Mouse (Mus musculus) colon, adult 2 months (tissue): Measurements from ENCODE around the gene Krt12. TPM values are rescaled to one million over a fixed set of nuclear protein-coding genes. Genes with fewer than 3 reads are reported as not detected.

ENCODE experiments used
- polyA plus RNA-seq: library from polyadenylated mRNA; depleted of rRNA; stranded (reverse); fragments of >200 nt; gene quantifications from 2 replicates; pipeline ENCODE4 v1.2.3, GENCODE M21; 2012; rRNA removed

The Krt12 gene
- 1.7 and 1.8 TPM in 2 replicates for polyA plus RNA-seq

GRCm38 (mm10) chr11:99422159-99422558 is at the start of gene Krt12:
Krt12 (minus strand) TSS chr11:99422259.

GRCm38 (mm10) chr11:99437972-99438371 is 15.9 kb upstream of the Krt12 start, which contains the start of gene Krt20:
Krt20 (minus strand) TSS chr11:99438150.

GRCm38 (mm10) chr11:99389264-99389663 is 32.8 kb downstream of the Krt12 start, which contains the start of gene Krt10:
Krt10 (minus strand) TSS chr11:99389364.

GRCm38 (mm10) chr11:99374803-99375202 is 47.3 kb downstream of the Krt12 start, which contains the start of gene Krt28:
Krt28 (minus strand) TSS chr11:99374903.

Other genes starting within 250 kb of the Krt12 start
- 13.9 and 16.7 TPM in 2 replicates for gene Smarce1, start 191.2 kb downstream of the Krt12 start, polyA plus RNA-seq
- 0.07 and 0.23 TPM in 2 replicates for gene Krt222, start 178.2 kb downstream of the Krt12 start, polyA plus RNA-seq
- gene Krt24, start 137.0 kb downstream of the Krt12 start, polyA plus RNA-seq, result not detected in 2 replicates
- not detected in 2 replicates for gene Krt25, start 99.3 kb downstream of the Krt12 start, polyA plus RNA-seq
- gene Krt26, start 84.3 kb downstream of the Krt12 start, polyA plus RNA-seq, result not detected in 2 replicates
- not detected in 2 replicates for gene Krt27, start 71.2 kb downstream of the Krt12 start, polyA plus RNA-seq
- not detected in 2 replicates for gene Krt28, start 47.4 kb downstream of the Krt12 start, polyA plus RNA-seq
- gene Krt10, start 32.9 kb downstream of the Krt12 start, polyA plus RNA-seq, result 0.33 and 0.76 TPM in 2 replicates
- gene Krt20, start 15.9 kb upstream of the Krt12 start, polyA plus RNA-seq, result 244 and 256 TPM in 2 replicates
- 4.5 and 4.7 TPM in 2 replicates for gene Krt23, start 70.9 kb upstream of the Krt12 start, polyA plus RNA-seq
- not detected in 2 replicates for gene Krt39, start 99.1 kb upstream of the Krt12 start, polyA plus RNA-seq
- gene Krt40, start 120.9 kb upstream of the Krt12 start, polyA plus RNA-seq, result not detected in 2 replicates
- not detected in 2 replicates for gene Krtap3-3, start 128.6 kb upstream of the Krt12 start, polyA plus RNA-seq
- gene Krtap3-2, start 134.6 kb upstream of the Krt12 start, polyA plus RNA-seq, result not detected in 2 replicates
- gene Gm11939, start 137.2 kb upstream of the Krt12 start, polyA plus RNA-seq, result not detected in 2 replicates
- gene Krtap3-1, start 144.4 kb upstream of the Krt12 start, polyA plus RNA-seq, result 3.7 and 4.5 TPM in 2 replicates
- not detected in 2 replicates for gene Krtap1-5, start 158.8 kb upstream of the Krt12 start, polyA plus RNA-seq
- gene Krtap1-4, start 161.4 kb upstream of the Krt12 start, polyA plus RNA-seq, result not detected in 2 replicates
- not detected in 2 replicates for gene Krtap1-3, start 169.1 kb upstream of the Krt12 start, polyA plus RNA-seq
- not detected in 2 replicates for gene Krtap9-3, start 175.8 kb upstream of the Krt12 start, polyA plus RNA-seq
- not detected in 2 replicates for gene Gm11938, start 181.0 kb upstream of the Krt12 start, polyA plus RNA-seq
- gene Gm11937, start 187.9 kb upstream of the Krt12 start, polyA plus RNA-seq, result not detected in 2 replicates
- not detected in 2 replicates for gene Krtap2-4, start 192.6 kb upstream of the Krt12 start, polyA plus RNA-seq
- gene Gm11562, start 198.2 kb upstream of the Krt12 start, polyA plus RNA-seq, result 1.3 TPM in 1 of 2 replicates, not detected in the other
- not detected in 2 replicates for gene Krtap4-1, start 206.0 kb upstream of the Krt12 start, polyA plus RNA-seq
- not detected in 2 replicates for gene Krtap4-2, start 212.8 kb upstream of the Krt12 start, polyA plus RNA-seq
- not detected in 2 replicates for gene Krtap4-7, start 221.8 kb upstream of the Krt12 start, polyA plus RNA-seq
- gene Gm11555, start 228.0 kb upstream of the Krt12 start, polyA plus RNA-seq, result not detected in 2 replicates
- gene Gm11563, start 236.7 kb upstream of the Krt12 start, polyA plus RNA-seq, result not detected in 2 replicates
- gene Krtap4-6, start 243.7 kb upstream of the Krt12 start, polyA plus RNA-seq, result not detected in 2 replicates